Mouse (Mus musculus): ENCODE results near the gene Gm9789. TPM values are rescaled to one million over a fixed set of nuclear protein-coding genes. Genes with fewer than 3 reads are reported as not detected.

Gm9789 gene
- polyA plus RNA-seq (2015; fragmentation: Illumina TruSeq; extraction: RNeasy Lipid Tissue Mini Kit (QIAGEN cat#74804); ENCODE audit: insufficient read depth, low replicate concordance) = not detected

DNA sequence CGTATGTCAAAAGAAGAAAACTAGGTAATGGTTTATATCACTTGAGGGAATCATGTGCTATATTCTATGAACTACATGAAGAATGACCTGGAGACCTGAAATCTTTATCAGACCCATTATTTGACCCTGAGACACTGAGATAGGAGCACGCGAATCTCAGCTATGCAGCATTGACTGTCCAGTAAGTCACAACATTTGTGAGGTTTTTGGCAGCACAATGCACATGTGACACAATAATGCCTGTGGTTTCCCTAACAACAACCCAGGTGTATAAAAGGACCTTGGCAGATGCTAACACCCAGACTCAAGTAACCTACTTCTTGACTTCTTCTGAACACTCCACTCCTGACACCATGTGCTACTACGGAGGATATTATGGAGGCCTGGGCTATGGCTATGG is at the start of gene Gm9789:
Gm9789 (plus strand) TSS at position 301 of the 400 bp plus-strand sequence.

GRCm38 (mm10) chr16:89140551-89140950 is 17.2 kb upstream of the Gm9789 start, which contains the start of gene Gm6358:
Gm6358 (plus strand) TSS chr16:89140851.

GRCm38 (mm10) chr16:89150786-89151185 is 7.0 kb upstream of the Gm9789 start, which contains the start of gene Gm10061:
Gm10061 (plus strand) TSS chr16:89151086.

DNA sequence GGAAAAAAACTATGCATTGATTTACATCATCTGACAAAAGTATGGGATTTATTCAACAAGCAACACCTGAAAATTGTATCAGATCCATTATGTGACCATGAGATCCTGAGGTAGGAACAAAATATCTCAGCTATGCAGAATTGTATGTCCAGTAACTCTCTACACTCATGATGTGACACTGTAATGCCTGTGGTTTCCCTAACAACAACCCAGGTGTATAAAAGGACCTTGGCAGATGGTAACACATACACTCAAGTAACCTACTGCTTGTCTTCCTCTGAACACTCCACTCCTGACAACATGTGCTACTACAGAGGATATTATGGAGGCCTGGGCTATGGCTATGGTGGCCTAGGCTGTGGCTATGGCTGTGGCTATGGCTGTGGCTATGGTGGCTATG is 11.4 kb downstream of the Gm9789 start, which contains the start of gene Gm7735:
Gm7735 (plus strand) TSS at position 301 of the 400 bp plus-strand sequence.

DNA sequence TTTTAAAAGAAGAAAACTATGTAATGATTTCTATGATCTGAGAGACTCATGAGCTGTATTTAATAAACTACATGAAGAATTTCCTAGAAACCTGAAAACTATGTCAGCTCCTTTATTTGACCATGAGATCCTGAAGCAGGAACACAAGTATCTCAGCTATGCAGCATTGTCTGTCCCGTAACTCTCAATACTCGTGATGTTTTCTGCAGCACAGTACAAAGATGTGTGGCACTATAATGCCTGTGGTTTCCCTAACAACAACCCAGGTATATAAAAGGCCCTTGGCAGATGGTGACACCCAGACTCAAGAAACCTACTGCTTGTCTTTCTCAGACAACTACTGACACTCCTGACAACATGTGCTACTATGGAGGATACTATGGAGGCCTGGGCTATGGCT is 16.7 kb downstream of the Gm9789 start, which contains the start of gene 1110057P08Rik:
1110057P08Rik (plus strand) TSS at position 301 of the 400 bp plus-strand sequence.

GRCm38 (mm10) chr16:89205561-89205960 is 47.8 kb downstream of the Gm9789 start, which contains the start of gene Krtap20-2:
Krtap20-2 (plus strand) TSS chr16:89205861.

Other genes with a start within 250 kb of the Gm9789 start
- gene Krtap19-9b, start 225.7 kb upstream of the Gm9789 start, polyA plus RNA-seq (2015; fragmentation: Illumina TruSeq; extraction: RNeasy Lipid Tissue Mini Kit (QIAGEN cat#74804); ENCODE audit: insufficient read depth, low replicate concordance) = not detected
- not detected for gene Krtap16-3, start 195.1 kb upstream of the Gm9789 start, polyA plus RNA-seq (2015; fragmentation: Illumina TruSeq; extraction: RNeasy Lipid Tissue Mini Kit (QIAGEN cat#74804); ENCODE audit: insufficient read depth, low replicate concordance)
- gene Krtap22-2, start 147.2 kb upstream of the Gm9789 start, polyA plus RNA-seq (2015; fragmentation: Illumina TruSeq; extraction: RNeasy Lipid Tissue Mini Kit (QIAGEN cat#74804); ENCODE audit: insufficient read depth, low replicate concordance) = not detected
- gene Gm10229, start 142.7 kb upstream of the Gm9789 start, polyA plus RNA-seq (2015; fragmentation: Illumina TruSeq; extraction: RNeasy Lipid Tissue Mini Kit (QIAGEN cat#74804); ENCODE audit: insufficient read depth, low replicate concordance) = not detected
- not detected for gene Krtap6-1, start 126.3 kb upstream of the Gm9789 start, polyA plus RNA-seq (2015; fragmentation: Illumina TruSeq; extraction: RNeasy Lipid Tissue Mini Kit (QIAGEN cat#74804); ENCODE audit: insufficient read depth, low replicate concordance)
- not detected for gene Gm10228, start 116.5 kb upstream of the Gm9789 start, polyA plus RNA-seq (2015; fragmentation: Illumina TruSeq; extraction: RNeasy Lipid Tissue Mini Kit (QIAGEN cat#74804); ENCODE audit: insufficient read depth, low replicate concordance)
- not detected for gene Krtap6-5, start 110.1 kb upstream of the Gm9789 start, polyA plus RNA-seq (2015; fragmentation: Illumina TruSeq; extraction: RNeasy Lipid Tissue Mini Kit (QIAGEN cat#74804); ENCODE audit: insufficient read depth, low replicate concordance)
- not detected for gene 1110025L11Rik, start 94.0 kb upstream of the Gm9789 start, polyA plus RNA-seq (2015; fragmentation: Illumina TruSeq; extraction: RNeasy Lipid Tissue Mini Kit (QIAGEN cat#74804); ENCODE audit: insufficient read depth, low replicate concordance)
- not detected for gene Krtap6-3, start 73.9 kb upstream of the Gm9789 start, polyA plus RNA-seq (2015; fragmentation: Illumina TruSeq; extraction: RNeasy Lipid Tissue Mini Kit (QIAGEN cat#74804); ENCODE audit: insufficient read depth, low replicate concordance)
- gene Gm6358, start 17.1 kb upstream of the Gm9789 start, polyA plus RNA-seq (2015; fragmentation: Illumina TruSeq; extraction: RNeasy Lipid Tissue Mini Kit (QIAGEN cat#74804); ENCODE audit: insufficient read depth, low replicate concordance) = not detected
- not detected for gene Gm10061, start 6.9 kb upstream of the Gm9789 start, polyA plus RNA-seq (2015; fragmentation: Illumina TruSeq; extraction: RNeasy Lipid Tissue Mini Kit (QIAGEN cat#74804); ENCODE audit: insufficient read depth, low replicate concordance)
- not detected for gene Gm7735, start 11.5 kb downstream of the Gm9789 start, polyA plus RNA-seq (2015; fragmentation: Illumina TruSeq; extraction: RNeasy Lipid Tissue Mini Kit (QIAGEN cat#74804); ENCODE audit: insufficient read depth, low replicate concordance)
- gene 1110057P08Rik, start 16.8 kb downstream of the Gm9789 start, polyA plus RNA-seq (2015; fragmentation: Illumina TruSeq; extraction: RNeasy Lipid Tissue Mini Kit (QIAGEN cat#74804); ENCODE audit: insufficient read depth, low replicate concordance) = not detected
- gene Krtap20-2, start 47.9 kb downstream of the Gm9789 start, polyA plus RNA-seq (2015; fragmentation: Illumina TruSeq; extraction: RNeasy Lipid Tissue Mini Kit (QIAGEN cat#74804); ENCODE audit: insufficient read depth, low replicate concordance) = not detected
- gene Krtap21-1, start 245.9 kb downstream of the Gm9789 start, polyA plus RNA-seq (2015; fragmentation: Illumina TruSeq; extraction: RNeasy Lipid Tissue Mini Kit (QIAGEN cat#74804); ENCODE audit: insufficient read depth, low replicate concordance) = not detected